Mouse (Mus musculus) C2C12 (cell line): ENCODE results near the gene Defb25. TPM values are rescaled to one million over a fixed set of nuclear protein-coding genes. Genes with fewer than 3 reads are reported as not detected.
"Not testable (repeated sequence)": the region's sequence is repeated elsewhere in the genome, so short reads cannot be mapped to it uniquely, and the experiment has no call there.

Experiments used
- H3K27me3 ChIP-seq: one replicate; pipeline ENCODE4 v1.6.1; 2011; ENCODE audit not compliant: control insufficient read depth, insufficient read depth, insufficient read length
- H3K36me3 ChIP-seq: one replicate; pipeline ENCODE4 v1.6.1; 2011; ENCODE audit not compliant: control insufficient read depth, insufficient read depth
- H3K4me3 ChIP-seq: one replicate; pipeline ENCODE4 v1.5.1; 2011; ENCODE audit warnings: mild to moderate bottlenecking, control low read depth; ENCODE audit not compliant: poor library complexity, insufficient read depth, severe bottlenecking
- H3K79me2 ChIP-seq: one replicate; pipeline ENCODE4 v1.6.1; 2011; ENCODE audit not compliant: control insufficient read depth, insufficient read depth
- H3K79me3 ChIP-seq: one replicate; pipeline ENCODE4 v1.6.1; 2011; ENCODE audit warnings: low read depth, control low read depth
- H3ac ChIP-seq: one replicate; pipeline ENCODE3; 2011; ENCODE audit warnings: low read depth; ENCODE audit not compliant: control insufficient read depth, insufficient read length
- CEBPB ChIP-seq: IDR thresholded peaks from one replicate; pipeline ENCODE4 v1.6.1; 2011; ENCODE audit warnings: low read depth, mild to moderate bottlenecking, control low read depth, moderate library complexity
- CTCF ChIP-seq: IDR thresholded peaks from one replicate; pipeline ENCODE4 v1.5.1; 2011; ENCODE audit not compliant: control insufficient read depth, insufficient read depth, insufficient read length
- FOSL1 ChIP-seq: IDR thresholded peaks from one replicate; pipeline ENCODE4 v1.8.0; 2011; ENCODE audit warnings: mild to moderate bottlenecking, low read length; ENCODE audit not compliant: poor library complexity, insufficient read depth, severe bottlenecking
- MAX ChIP-seq: IDR thresholded peaks from one replicate; pipeline ENCODE4 v1.6.1; 2011; ENCODE audit warnings: mild to moderate bottlenecking, control low read depth
- MYOD1 ChIP-seq: IDR thresholded peaks from one replicate; pipeline ENCODE4 v1.6.1; 2011; ENCODE audit warnings: low read depth; ENCODE audit not compliant: control insufficient read depth, insufficient read length
- MYOG ChIP-seq: IDR thresholded peaks from one replicate; pipeline ENCODE4 v1.6.1; 2011; ENCODE audit not compliant: control insufficient read depth, insufficient read length; ENCODE audit errors: extremely low read depth
- USF1 ChIP-seq: IDR thresholded peaks from one replicate; pipeline ENCODE4 v1.6.1; 2011; ENCODE audit warnings: low read depth, mild to moderate bottlenecking, control low read depth, moderate library complexity
- long read RNA-seq, 2 experiments: library from polyadenylated mRNA; unstranded; transcript quantifications; one replicate each; pipeline ENCODE4 v2.0.0; 2019 to 2020
- polyA plus RNA-seq: library from polyadenylated mRNA; unstranded; fragments of >200 nt; fragmentation: generic; extraction: Trizol; gene quantifications from one replicate; pipeline ENCODE4 v1.2.1, GENCODE M21; 2012; ENCODE audit warnings: missing spikeins

Gene Defb25
- 3.6 TPM for polyA plus RNA-seq
- long read RNA-seq, experiment 1, partial matches to known transcripts: 0 of 2 reads
- long read RNA-seq, experiment 1, other reads (novel, unspliced or antisense): 2 of 2 reads
- long read RNA-seq, experiment 2: 0 reads

DNA sequence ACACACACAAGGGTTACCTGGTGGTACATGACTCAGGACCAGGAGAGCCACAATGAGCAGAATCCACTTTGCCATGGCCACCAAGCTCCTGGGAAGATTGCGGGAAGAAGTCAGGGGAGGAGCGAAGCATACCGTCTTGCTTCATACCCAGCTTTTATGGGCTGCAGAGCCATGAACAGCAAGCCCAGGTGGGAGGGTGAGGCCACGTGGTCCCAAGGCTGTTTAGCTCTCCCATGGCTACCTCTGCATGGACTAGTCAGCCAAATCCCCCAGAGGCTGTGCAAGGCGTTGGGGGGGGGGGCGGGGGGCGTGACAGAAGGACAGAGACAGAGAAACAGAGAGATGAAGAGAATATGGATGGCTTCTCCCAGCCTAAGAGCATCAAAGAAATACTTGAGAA is at the start of gene Defb25:
Gene Defb25 (minus strand): TSS at position 101 of the 400 bp plus-strand sequence.
- Histone ChIP-seq H3K4me3 (no peak within 1 kb of the TSS), H3ac (no peak within 1 kb of the TSS)

DNA sequence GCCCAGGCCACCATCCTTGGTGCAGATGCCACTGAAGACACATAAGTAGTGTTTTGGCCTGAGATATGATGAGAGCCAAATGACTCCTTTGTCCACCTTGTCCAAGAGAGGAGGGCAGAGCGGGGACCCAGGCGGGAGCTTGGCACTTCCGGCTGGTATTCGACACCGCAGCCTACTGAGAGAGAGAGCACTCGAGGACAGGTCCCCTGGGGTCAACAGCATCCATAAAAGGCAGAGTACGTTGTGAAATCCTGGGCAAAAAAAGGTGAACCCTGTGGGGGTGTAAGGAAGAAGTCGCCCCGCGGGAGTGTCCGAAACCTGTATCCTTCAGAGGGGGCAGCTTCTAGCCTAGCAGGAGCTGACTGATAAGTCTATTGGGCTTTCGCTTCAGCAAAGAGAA is 49.3 kb upstream of the Defb25 start:
- TF ChIP-seq CEBPB: no peak
- no peak for TF ChIP-seq CTCF
- no peak for TF ChIP-seq USF1
- TF ChIP-seq MYOG: no peak
- H3K79me2 ChIP-seq: peaks cover 80% of the 10 kb centered on the region
- H3K27me3 ChIP-seq: no peaks in the 10 kb centered on the region
- peak overlapping the region; percentile 16 for H3ac ChIP-seq
- H3K4me3 ChIP-seq: no peak overlapping the region
- peaks cover 54% of the 10 kb centered on the region for H3K36me3 ChIP-seq
- H3K79me3 ChIP-seq: peaks cover 74% of the 10 kb centered on the region

More for the DNA sequence above, at the start of gene Defb25:
- Histone ChIP-seq H3K79me2 (peaks cover 13% of the 10 kb centered on the region), H3K27me3 (no peaks in the 10 kb centered on the region), H3K79me3 (peaks cover 4% of the 10 kb centered on the region), H3K36me3 (no peaks in the 10 kb centered on the region)
- no peak for TF ChIP-seq MAX
- no peak for TF ChIP-seq USF1

DNA sequence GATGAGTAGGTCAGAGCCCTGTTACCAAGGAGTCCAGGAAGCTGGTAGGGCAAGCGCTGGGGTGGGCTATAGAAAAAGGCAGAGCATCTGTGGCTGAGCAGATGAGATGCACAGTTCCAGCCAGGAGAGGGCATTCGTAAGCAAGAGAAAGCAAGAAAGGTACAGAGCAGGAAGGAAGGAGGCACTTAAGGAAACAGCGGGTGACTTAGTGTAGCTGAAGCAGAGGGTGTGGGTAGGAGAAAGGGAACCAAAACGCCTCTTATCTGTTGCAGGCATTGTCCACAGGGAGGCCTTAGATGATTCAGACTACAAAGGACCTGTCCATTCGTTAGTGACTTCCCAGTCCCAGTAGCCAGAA is 48.8 kb upstream of the Defb25 start:
- Histone ChIP-seq H3ac (peak overlapping the region; percentile 82), H3K4me3 (peak overlapping the region; percentile 97), H3K27me3 (no peaks in the 10 kb centered on the region), H3K79me2 (peaks cover 75% of the 10 kb centered on the region), H3K79me3 (peaks cover 68% of the 10 kb centered on the region), H3K36me3 (peaks cover 49% of the 10 kb centered on the region)
- TF ChIP-seq CTCF (peak; percentile 21), MYOD1 (no peak), FOSL1 (no peak)

DNA sequence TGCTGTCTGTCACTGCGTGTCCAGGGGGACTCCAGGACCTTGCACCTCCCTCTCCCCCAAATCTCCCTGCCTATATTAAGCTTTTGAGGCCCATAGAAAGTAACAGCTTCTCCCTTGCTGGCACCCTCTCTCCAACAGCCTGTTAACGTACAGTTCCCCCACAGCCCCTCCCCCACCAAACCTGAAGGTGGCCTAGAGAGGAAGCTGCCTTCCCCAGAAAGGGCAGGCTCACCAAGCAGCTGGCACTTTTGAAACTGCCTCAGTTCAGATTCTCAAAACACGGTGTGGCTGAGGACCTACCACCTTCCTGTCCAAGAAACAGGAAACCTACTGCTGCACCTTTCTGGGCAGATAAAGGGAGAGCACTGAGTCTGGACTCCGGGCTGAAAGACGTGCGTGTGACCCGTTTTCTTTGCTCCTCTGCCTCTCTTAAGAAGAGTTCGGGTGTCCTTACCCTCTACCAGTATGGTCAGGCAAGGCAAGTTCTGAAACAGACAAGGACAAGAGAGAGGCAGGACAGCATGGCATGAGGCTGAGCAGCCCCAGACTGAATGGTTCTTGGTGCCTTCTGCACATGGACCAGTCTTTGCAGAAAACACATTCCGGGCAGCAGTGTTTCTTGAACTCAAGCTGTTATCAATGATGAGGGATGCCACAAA is 48.3 kb upstream of the Defb25 start:
- H3K27me3 ChIP-seq: no peaks in the 10 kb centered on the region
- H3ac ChIP-seq: peak overlapping the region; percentile 82

DNA sequence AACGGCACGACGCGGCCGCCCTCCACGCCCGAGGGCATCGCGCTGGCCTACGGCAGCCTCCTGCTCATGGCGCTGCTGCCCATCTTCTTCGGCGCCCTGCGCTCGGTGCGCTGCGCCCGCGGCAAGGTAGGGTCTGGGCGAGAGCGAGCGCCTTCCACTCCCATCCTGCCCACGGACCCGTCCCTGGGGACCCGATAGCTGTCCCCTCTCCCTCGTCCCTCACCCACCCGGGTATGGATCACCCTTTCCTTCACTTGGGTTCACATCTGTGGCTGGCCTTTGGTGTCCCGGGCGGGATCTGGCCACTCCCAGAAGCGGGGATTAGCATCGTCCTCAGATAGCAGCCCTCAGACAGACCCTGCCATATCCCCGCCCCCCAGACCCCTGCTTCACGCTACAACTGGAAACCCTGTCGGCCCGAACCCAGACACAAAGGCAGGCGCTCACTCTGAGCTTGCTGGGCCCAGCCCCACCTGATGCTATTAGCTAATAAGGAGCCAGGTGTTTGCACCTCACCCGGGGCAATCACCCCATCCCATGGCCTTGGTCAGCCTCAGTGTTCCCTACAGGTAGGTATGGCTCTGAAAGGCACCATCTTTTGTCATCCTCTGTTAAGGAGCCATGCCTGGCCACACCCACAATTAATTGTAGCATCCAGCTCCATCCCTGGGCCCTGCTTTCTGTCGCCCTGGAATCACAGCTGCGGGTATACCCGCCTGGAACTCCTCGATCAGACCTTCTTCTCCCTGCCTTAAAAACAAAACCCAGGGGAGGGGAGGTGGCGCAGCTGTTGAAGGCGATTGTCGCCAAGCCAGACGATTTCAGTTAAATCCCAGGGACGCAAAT is 47.0 kb upstream of the Defb25 start:
- peaks cover 51% of the 10 kb centered on the region for H3K79me3 ChIP-seq
- H3K4me3 ChIP-seq: peak overlapping the region; percentile 97
- peak overlapping the region; percentile 79 for H3ac ChIP-seq
- no peaks in the 10 kb centered on the region for H3K27me3 ChIP-seq
- peaks cover 32% of the 10 kb centered on the region for H3K36me3 ChIP-seq
- peaks cover 57% of the 10 kb centered on the region for H3K79me2 ChIP-seq
- TF ChIP-seq MYOG: no peak
- TF ChIP-seq FOSL1: no peak
- no peak for TF ChIP-seq USF1
- TF ChIP-seq CEBPB: no peak
- no peak for TF ChIP-seq MYOD1
- TF ChIP-seq MAX: no peak
- TF ChIP-seq CTCF: no peak

More for the DNA sequence above, 48.3 kb upstream of the Defb25 start:
- peak overlapping the region; percentile 97 for H3K4me3 ChIP-seq
- TF ChIP-seq MYOD1 (no peak), CEBPB (no peak), FOSL1 (no peak), MAX (no peak), CTCF (no peak), USF1 (no peak)
- peaks cover 69% of the 10 kb centered on the region for H3K79me2 ChIP-seq
- peaks cover 44% of the 10 kb centered on the region for H3K36me3 ChIP-seq
- H3K79me3 ChIP-seq: peaks cover 63% of the 10 kb centered on the region

DNA sequence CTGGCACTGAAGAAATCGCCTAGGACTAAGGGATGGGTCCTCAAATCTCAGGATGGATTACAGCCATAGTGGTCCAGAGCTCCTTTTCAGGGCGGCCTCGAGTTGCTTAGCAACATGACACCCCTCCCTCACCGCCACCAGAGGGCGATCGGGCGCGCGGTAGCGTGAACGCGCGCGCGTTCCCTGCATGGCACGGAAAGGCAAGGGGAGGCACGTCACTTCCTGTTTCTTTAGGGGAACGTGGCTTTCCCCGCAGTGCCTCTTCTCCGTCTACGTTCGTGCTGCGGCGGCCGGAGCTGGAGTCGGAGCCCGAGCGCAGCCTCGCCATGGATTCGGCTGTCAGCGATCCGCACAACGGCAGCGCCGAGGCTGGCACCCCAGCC is 46.4 kb upstream of the Defb25 start, which contains the start of gene H13:
Gene H13 (plus strand): TSS at position 206 of the 383 bp plus-strand sequence.
- peak within 1 kb of the TSS; percentile 79 for H3ac ChIP-seq
- H3K79me2 ChIP-seq: peaks cover 51% of the 10 kb centered on the region
- H3K4me3 ChIP-seq: peak within 1 kb of the TSS; percentile 97
- peaks cover 27% of the 10 kb centered on the region for H3K36me3 ChIP-seq
- H3K27me3 ChIP-seq: no peaks in the 10 kb centered on the region
- H3K79me3 ChIP-seq: peaks cover 47% of the 10 kb centered on the region
- TF ChIP-seq MAX (peak; percentile 94), FOSL1 (no peak), CEBPB (no peak), MYOD1 (no peak), USF1 (no peak), MYOG (no peak), CTCF (peak; percentile 96)

DNA sequence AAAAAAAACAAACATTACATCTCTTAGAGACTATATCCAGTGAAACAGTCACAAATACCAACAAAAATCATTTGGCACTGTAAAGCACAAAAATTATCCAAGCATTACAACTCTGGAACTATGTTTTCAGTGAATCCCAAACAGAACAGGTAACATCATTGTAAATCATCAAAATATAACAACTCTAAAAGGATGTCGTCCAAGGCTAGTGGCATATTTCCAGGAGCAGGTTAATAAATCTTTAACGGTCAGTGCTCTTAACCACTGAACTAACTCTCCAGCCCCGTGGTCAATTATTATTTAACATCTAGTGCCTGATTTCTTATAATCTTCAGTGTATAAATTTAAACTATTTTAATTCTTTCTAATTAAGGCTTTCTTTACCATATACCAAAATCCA is 43.3 kb upstream of the Defb25 start:
- H3ac ChIP-seq, H3K4me3 ChIP-seq, H3K27me3 ChIP-seq, H3K36me3 ChIP-seq: not testable (repeated sequence)
- H3K79me3 ChIP-seq: peaks cover 17% of the 10 kb centered on the region
- H3K79me2 ChIP-seq: peaks cover 20% of the 10 kb centered on the region
